Mouse (Mus musculus) adrenal gland, postnatal 36 days (tissue): ENCODE results near the gene Cmtm2b. TPM values are rescaled to one million over a fixed set of nuclear protein-coding genes. Genes with fewer than 3 reads are reported as not detected.
"Not testable (repeated sequence)": the region's sequence is repeated elsewhere in the genome, so short reads cannot be mapped to it uniquely, and the experiment has no call there.

Experiments used
- DNase-seq, 2 experiments: peaks; one replicate each; pipeline ENCODE4 v3.0.0; 2021; ENCODE audit warnings: mixed read lengths in 1 of 2
- long read RNA-seq, 2 experiments: library from polyadenylated mRNA; stranded (forward); transcript quantifications; one replicate each; pipeline ENCODE4 v2.0.0; 2021; ENCODE audit warnings: borderline sequencing depth in 2 of 2
- total RNA-seq, 2 experiments: library from RNA; stranded (reverse); gene quantifications; 2 replicates each; pipeline ENCODE4 v1.2.3; 2021

The Cmtm2b gene
- under 1 TPM in 1 of 2 experiments, not detected in 1; 0.46 TPM for total RNA-seq
- long read RNA-seq, experiment 1, result 0 reads
- long read RNA-seq, experiment 2, result 0 reads

GRCm38 (mm10) chr8:104321930-104322329 lies at the start of gene Cmtm2b:
Cmtm2b (plus strand) TSS chr8:104322230.
- DNase-seq, result not testable (repeated sequence)

GRCm38 (mm10) chr8:104293081-104293480 lies 28.9 kb upstream of the Cmtm2b start, which contains the start of gene Cmtm2a:
Cmtm2a (minus strand) TSS chr8:104293181.
- DNase-seq, result peak in 1 of 2 experiments; percentile 22

- DNase-seq, result no peak
Measured at GRCm38 (mm10) chr8:104294396-104294795, 27.6 kb upstream of the Cmtm2b start.

GRCm38 (mm10) chr8:104301577-104301976 lies 20.5 kb upstream of the Cmtm2b start:
- not testable (repeated sequence) for DNase-seq

- DNase-seq, result peak in 1 of 2 experiments; percentile 22
Measured at GRCm38 (mm10) chr8:104302536-104302935, 19.5 kb upstream of the Cmtm2b start.

GRCm38 (mm10) chr8:104304962-104305361 lies 17.1 kb upstream of the Cmtm2b start:
- no peak for DNase-seq

GRCm38 (mm10) chr8:104308341-104308740 lies 13.7 kb upstream of the Cmtm2b start:
- not testable (repeated sequence) for DNase-seq

- peak; percentile 78 to 85 for DNase-seq
Measured at GRCm38 (mm10) chr8:104309441-104310155, 12.4 kb upstream of the Cmtm2b start, which contains the start of the genes Gm45711 and Cmtm1. Gm45711 (minus strand) TSS chr8:104310081. Cmtm1 (minus strand) TSS chr8:104310145.

- not testable (repeated sequence) for DNase-seq
Measured at GRCm38 (mm10) chr8:104312023-104312422, 10.0 kb upstream of the Cmtm2b start.

GRCm38 (mm10) chr8:104313311-104313710 lies 8.7 kb upstream of the Cmtm2b start:
- DNase-seq, result peak in 1 of 2 experiments; percentile 31

- DNase-seq, result not testable (repeated sequence)
Measured at GRCm38 (mm10) chr8:104321267-104321666, 763 bp upstream of the Cmtm2b start, which contains the start of gene Gm11020. Gm11020 (plus strand) TSS chr8:104321567.

GRCm38 (mm10) chr8:104332665-104333631 lies 10.9 kb downstream of the Cmtm2b start:
- no peak for DNase-seq

- no peak for DNase-seq
Measured at GRCm38 (mm10) chr8:104333786-104334185, 11.8 kb downstream of the Cmtm2b start.

GRCm38 (mm10) chr8:104334196-104334595 lies 12.2 kb downstream of the Cmtm2b start:
- DNase-seq, result no peak

- no peak for DNase-seq
Measured at GRCm38 (mm10) chr8:104336806-104337205, 14.8 kb downstream of the Cmtm2b start.

GRCm38 (mm10) chr8:104337890-104338289 lies 15.9 kb downstream of the Cmtm2b start:
- no peak for DNase-seq

GRCm38 (mm10) chr8:104339229-104339982 lies 17.4 kb downstream of the Cmtm2b start, which contains the start of gene Cmtm3:
Cmtm3 (plus strand) TSS chr8:104339410.
- DNase-seq, result peak; percentile 31 to 54

GRCm38 (mm10) chr8:104339983-104340232 lies 17.9 kb downstream of the Cmtm2b start:
- DNase-seq, result no peak

GRCm38 (mm10) chr8:104340233-104341105 lies 18.4 kb downstream of the Cmtm2b start:
- peak; percentile 87 to 92 for DNase-seq

GRCm38 (mm10) chr8:104341106-104341561 lies 19.1 kb downstream of the Cmtm2b start:
- peak; percentile 87 to 89 for DNase-seq

- DNase-seq, result no peak
Measured at GRCm38 (mm10) chr8:104341678-104342077, 19.6 kb downstream of the Cmtm2b start.
